Mouse (Mus musculus) ES-E14 (cell line): ENCODE measurements around the gene Ndrg3. TPM values are rescaled to one million over a fixed set of nuclear protein-coding genes. Genes with fewer than 3 reads are reported as not detected.

ENCODE experiments used
- DNase-seq: peaks from one replicate; pipeline ENCODE4 v3.0.0-alpha.2; 2013; ENCODE audit warnings: low read depth, low spot score
- H3K27ac ChIP-seq: 2 replicates; pipeline ENCODE4 v1.5.1; 2012; ENCODE audit warnings: low read depth, mild to moderate bottlenecking, low read length, moderate library complexity, mixed read lengths; ENCODE audit not compliant: poor library complexity, insufficient read depth, severe bottlenecking
- H3K36me3 ChIP-seq: 2 replicates; pipeline ENCODE4 v1.6.1; 2012; ENCODE audit warnings: mild to moderate bottlenecking, low read length, moderate library complexity, mixed read lengths; ENCODE audit not compliant: control insufficient read depth, poor library complexity, insufficient read depth, severe bottlenecking
- H3K4me1 ChIP-seq, 2 experiments: fragments of 150-350 bp in 1 of 2; sonication (generic) in 1 of 2; 2 replicates each; pipeline ENCODE4 v1.6.1; 2012; ENCODE audit warnings: low read length in 2 of 2, mild to moderate bottlenecking in 1 of 2, mixed read lengths in 1 of 2; ENCODE audit not compliant: control insufficient read depth in 2 of 2, insufficient read depth in 2 of 2, poor library complexity in 1 of 2
- H3K4me3 ChIP-seq, 2 experiments: fragments of 150-350 bp in 1 of 2; sonication (generic) in 1 of 2; 2 replicates each; pipeline ENCODE4 v1.5.1; 2012; ENCODE audit warnings: low read length in 2 of 2, low read depth in 1 of 2, mild to moderate bottlenecking in 1 of 2, mixed read lengths in 1 of 2; ENCODE audit not compliant: insufficient read depth in 1 of 2, poor library complexity in 1 of 2, severe bottlenecking in 1 of 2
- H3K9ac ChIP-seq: 2 replicates; pipeline ENCODE4 v1.6.1; 2012; ENCODE audit warnings: low read depth, mild to moderate bottlenecking, low read length, mixed read lengths; ENCODE audit not compliant: poor library complexity, insufficient read depth, severe bottlenecking
- H3K9me3 ChIP-seq: fragments of 150-350 bp; sonication (generic); 2 replicates; pipeline ENCODE4 v1.6.1; 2012; ENCODE audit warnings: low read depth, mild to moderate bottlenecking, low read length; ENCODE audit not compliant: control insufficient read depth, insufficient read depth
- CHD2 ChIP-seq: IDR thresholded peaks from 2 replicates; pipeline ENCODE4 v1.6.1; 2014; ENCODE audit warnings: mild to moderate bottlenecking, low read depth, low read length, inconsistent platforms
- HCFC1 ChIP-seq: IDR thresholded peaks from 2 replicates; pipeline ENCODE4 v1.6.1; 2012; ENCODE audit warnings: low read length, inconsistent platforms, borderline replicate concordance; ENCODE audit not compliant: insufficient read depth
- MAFK ChIP-seq: IDR thresholded peaks from 2 replicates; pipeline ENCODE4 v1.6.1; 2014; ENCODE audit warnings: mild to moderate bottlenecking, low read depth, low read length, inconsistent platforms; ENCODE audit not compliant: insufficient read depth
- ZC3H11A ChIP-seq: IDR thresholded peaks from 2 replicates; pipeline ENCODE4 v1.6.1; 2012; ENCODE audit warnings: low read depth, mild to moderate bottlenecking, inconsistent platforms, low read length, borderline replicate concordance
- ZNF384 ChIP-seq: IDR thresholded peaks from 2 replicates; pipeline ENCODE4 v1.6.1; 2012; ENCODE audit warnings: low read depth, low read length, inconsistent platforms
- in situ Hi-C, 2 experiments: fragments of 600-800 bp; cut with MboI; formaldehyde crosslinking; loops; one replicate each; pipeline ENCODE4 v1.15.1; 2025; ENCODE audit warnings: low sequenced_read_pairs in 2 of 2, inconsistent platforms in 1 of 2; ENCODE audit not compliant: unreplicated experiment in 2 of 2
- total RNA-seq: library from RNA; depleted of rRNA; stranded (reverse); fragments of 300-350 nt; gene quantifications from 2 replicates; pipeline ENCODE4 v1.2.3, GENCODE M21; 2012

The Ndrg3 gene
- total RNA-seq, 1 experiment = 13.1 TPM

DNA sequence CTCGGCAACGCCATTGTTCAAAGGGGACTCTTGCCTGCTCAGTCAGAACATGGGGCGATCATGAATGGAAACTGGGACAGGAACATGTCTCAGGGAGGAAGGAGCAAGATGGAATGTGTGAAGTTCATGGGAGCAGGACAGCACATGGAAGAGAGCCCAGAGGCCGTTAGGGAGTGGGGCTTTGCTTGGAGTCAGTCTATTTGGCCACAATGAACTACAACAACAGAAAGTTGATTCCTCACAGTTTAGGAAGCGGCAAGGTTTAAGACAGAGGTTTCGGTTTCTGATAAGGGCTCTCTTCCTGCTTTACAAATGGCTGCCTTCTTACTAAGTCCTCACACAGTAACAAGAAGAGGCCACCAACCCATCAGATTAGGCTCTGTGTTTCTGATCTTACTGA lies 24.5 kb downstream of the Ndrg3 start:
- no peak for DNase-seq
- no peak overlapping the region for H3K9ac ChIP-seq
- no peak overlapping the region for H3K4me3 ChIP-seq
- in situ Hi-C loops = no loop called here
- TF ChIP-seq ZC3H11A = no peak
- TF ChIP-seq MAFK = no peak
- no peak overlapping the region for H3K27ac ChIP-seq
- H3K4me1 ChIP-seq = peaks cover 4 to 9% of the 10 kb centered on the region in 2 experiments; a peak in 3 of 4 replicates
- no peaks in the 10 kb centered on the region for H3K36me3 ChIP-seq
- no peaks in the 10 kb centered on the region for H3K9me3 ChIP-seq

DNA sequence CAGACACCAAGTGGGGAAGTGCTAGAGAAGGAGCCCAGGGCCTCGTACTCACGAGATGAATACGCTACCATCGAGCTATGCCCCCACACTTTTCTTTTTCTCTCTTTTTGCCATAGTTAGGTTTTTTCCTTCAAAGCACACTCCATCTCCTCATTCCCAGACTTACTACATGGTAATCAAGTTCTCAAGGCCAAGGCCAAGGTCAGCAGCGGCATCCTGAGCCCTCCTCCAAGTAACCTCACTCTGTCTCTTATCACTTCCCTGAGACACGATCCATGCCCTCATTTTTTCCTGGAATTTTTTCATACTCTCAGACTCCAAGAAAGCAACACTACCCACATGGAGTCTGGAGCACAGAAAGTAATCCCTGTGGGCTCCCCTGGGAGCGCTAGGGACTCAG lies 28.0 kb downstream of the Ndrg3 start:
- no peak for TF ChIP-seq ZNF384
- TF ChIP-seq HCFC1 = no peak
- TF ChIP-seq ZC3H11A = no peak
- no peak for TF ChIP-seq CHD2
- TF ChIP-seq MAFK = no peak
- no peak overlapping the region for H3K27ac ChIP-seq
- no peak for DNase-seq
- peaks cover 3 to 6% of the 10 kb centered on the region in 2 experiments; a peak in 3 of 4 replicates for H3K4me1 ChIP-seq
- H3K9ac ChIP-seq = no peak overlapping the region
- in situ Hi-C loops = no loop called here
- no peaks in the 10 kb centered on the region for H3K36me3 ChIP-seq
- H3K4me3 ChIP-seq = no peak overlapping the region
- H3K9me3 ChIP-seq = no peaks in the 10 kb centered on the region

DNA sequence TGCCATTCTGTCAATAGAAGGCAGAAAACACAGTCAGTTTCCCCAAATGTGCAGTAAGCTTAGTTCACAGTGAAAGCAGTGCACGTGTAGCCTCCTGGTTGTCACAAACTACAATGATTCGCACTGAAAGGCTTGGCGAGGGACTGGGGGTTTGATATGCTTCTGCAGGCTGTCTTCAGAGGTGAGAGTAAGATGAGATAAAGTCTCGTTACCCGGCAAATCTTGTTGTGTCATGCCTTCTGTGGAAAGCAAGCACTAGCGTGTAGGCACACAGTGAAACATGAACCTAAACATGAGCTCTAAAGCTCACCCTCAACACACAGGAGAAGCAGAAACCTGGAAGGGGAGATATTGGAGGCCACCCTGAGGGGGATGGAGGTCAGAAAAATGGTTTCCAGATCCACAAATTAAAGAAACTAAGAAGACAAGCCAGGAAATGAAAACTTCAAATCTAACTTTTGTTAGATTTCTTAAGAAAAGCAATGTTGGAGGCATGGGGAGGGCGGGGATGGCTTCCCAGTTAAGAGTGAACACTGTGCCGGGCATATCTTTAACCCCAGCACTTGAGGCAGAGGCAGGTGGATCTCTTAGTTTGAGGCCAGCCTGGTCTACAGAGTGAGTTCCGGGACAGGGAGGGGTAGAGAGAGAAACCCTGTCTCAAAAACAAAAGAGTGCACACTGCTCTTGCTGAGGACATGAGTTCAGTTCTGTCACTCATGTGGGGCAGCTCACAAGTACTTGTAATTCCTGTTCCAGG lies 33.2 kb downstream of the Ndrg3 start:
- in situ Hi-C loops = no loop called here
- no peak overlapping the region for H3K27ac ChIP-seq
- H3K9ac ChIP-seq = no peak overlapping the region
- no peak for DNase-seq
- H3K9me3 ChIP-seq = no peaks in the 10 kb centered on the region
- no peaks in the 10 kb centered on the region for H3K4me1 ChIP-seq
- no peaks in the 10 kb centered on the region for H3K36me3 ChIP-seq
- TF ChIP-seq CHD2 (no peak), ZC3H11A (no peak), MAFK (no peak), ZNF384 (no peak), HCFC1 (no peak)
- H3K4me3 ChIP-seq = no peak overlapping the region

DNA sequence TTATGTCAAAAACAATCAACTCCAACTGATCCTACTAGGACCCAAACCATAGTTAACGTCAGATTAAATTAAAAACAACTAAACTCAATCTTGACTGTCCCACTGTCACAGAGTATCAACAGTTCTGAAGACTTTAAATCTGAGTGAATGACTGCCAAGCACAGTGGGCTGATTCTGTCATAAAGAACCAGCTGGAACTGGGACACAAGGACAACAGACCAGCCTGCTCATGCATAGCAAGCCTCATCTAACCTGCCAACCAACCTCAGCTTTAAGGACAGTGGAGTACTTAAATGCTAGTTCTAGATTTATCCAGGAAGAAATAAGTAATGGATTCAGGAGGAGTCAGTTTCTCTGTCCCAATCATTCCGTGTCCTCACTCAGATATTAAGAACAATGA lies 34.8 kb downstream of the Ndrg3 start:
- no peak overlapping the region for H3K4me3 ChIP-seq
- TF ChIP-seq MAFK (no peak), ZC3H11A (no peak), CHD2 (no peak), ZNF384 (no peak), HCFC1 (no peak)
- no peaks in the 10 kb centered on the region for H3K36me3 ChIP-seq
- in situ Hi-C loops = no loop called here
- DNase-seq = no peak
- H3K4me1 ChIP-seq = no peaks in the 10 kb centered on the region
- no peaks in the 10 kb centered on the region for H3K9me3 ChIP-seq
- no peak overlapping the region for H3K9ac ChIP-seq
- no peak overlapping the region for H3K27ac ChIP-seq
